Mouse (Mus musculus): Measurements from ENCODE around the gene Adamts6. TPM values are rescaled to one million over a fixed set of nuclear protein-coding genes. Genes with fewer than 3 reads are reported as not detected.
A peak's percentile ranks its signal among the peaks of the same experiment; 100 is the strongest.

Adamts6 gene
- polyA plus RNA-seq, 1 experiment: 27.4 TPM

- TF ChIP-seq POLR2A (IDR thresholded peaks at IDR 0.05; ENCODE audit: low read depth, low read length): no peak
- no peak for TF ChIP-seq CTCF (IDR thresholded peaks at IDR 0.05; ENCODE audit: borderline replicate concordance, insufficient read depth, low read length)
- Histone ChIP-seq H3K27ac (ENCODE audit: insufficient read depth, low read length) (no peak overlapping the region), H3K4me3 (ENCODE audit: insufficient read depth, low read length) (no peak overlapping the region), H3K4me1 (ENCODE audit: control insufficient read depth, insufficient read depth, low read length) (peaks cover 5% of the 10 kb centered on the region)
Measured at GRCm38 (mm10) chr13:104494200-104494873, 206.7 kb downstream of the Adamts6 start.

- TF ChIP-seq POLR2A (IDR thresholded peaks at IDR 0.05; ENCODE audit: low read depth, low read length) (no peak), CTCF (IDR thresholded peaks at IDR 0.05; ENCODE audit: borderline replicate concordance, insufficient read depth, low read length) (no peak)
- Histone ChIP-seq H3K27ac (ENCODE audit: insufficient read depth, low read length) (no peak overlapping the region), H3K4me1 (ENCODE audit: control insufficient read depth, insufficient read depth, low read length) (peaks cover 4% of the 10 kb centered on the region; the same call in 1 of the 2 replicates)
Measured at GRCm38 (mm10) chr13:104497592-104497991, 210.0 kb downstream of the Adamts6 start.

GRCm38 (mm10) chr13:104498669-104499068 lies 211.0 kb downstream of the Adamts6 start:
- Histone ChIP-seq H3K4me1 (ENCODE audit: control insufficient read depth, insufficient read depth, low read length) (peaks cover 4% of the 10 kb centered on the region; the same call in 1 of the 2 replicates), H3K4me3 (ENCODE audit: insufficient read depth, low read length) (no peak overlapping the region), H3K27ac (ENCODE audit: insufficient read depth, low read length) (no peak overlapping the region)
- TF ChIP-seq CTCF (IDR thresholded peaks at IDR 0.05; ENCODE audit: borderline replicate concordance, insufficient read depth, low read length) (no peak), POLR2A (IDR thresholded peaks at IDR 0.05; ENCODE audit: low read depth, low read length) (no peak)

More at GRCm38 (mm10) chr13:104497592-104497991, 210.0 kb downstream of the Adamts6 start:
- no peak overlapping the region for H3K4me3 ChIP-seq (ENCODE audit: insufficient read depth, low read length)

GRCm38 (mm10) chr13:104499116-104500040 lies 211.7 kb downstream of the Adamts6 start:
- Histone ChIP-seq H3K4me3 (ENCODE audit: insufficient read depth, low read length) (no peak overlapping the region), H3K4me1 (ENCODE audit: control insufficient read depth, insufficient read depth, low read length) (peaks cover 4% of the 10 kb centered on the region; the same call in 1 of the 2 replicates), H3K27ac (ENCODE audit: insufficient read depth, low read length) (no peak overlapping the region; the same call in 1 of the 2 replicates)
- TF ChIP-seq POLR2A (IDR thresholded peaks at IDR 0.05; ENCODE audit: low read depth, low read length) (no peak), CTCF (IDR thresholded peaks at IDR 0.05; ENCODE audit: borderline replicate concordance, insufficient read depth, low read length) (no peak)

- Histone ChIP-seq H3K27ac (ENCODE audit: insufficient read depth, low read length) (no peak overlapping the region), H3K4me1 (ENCODE audit: control insufficient read depth, insufficient read depth, low read length) (peaks cover 4% of the 10 kb centered on the region; the same call in 1 of the 2 replicates), H3K4me3 (ENCODE audit: insufficient read depth, low read length) (no peak overlapping the region)
- no peak for TF ChIP-seq CTCF (IDR thresholded peaks at IDR 0.05; ENCODE audit: borderline replicate concordance, insufficient read depth, low read length)
- TF ChIP-seq POLR2A (IDR thresholded peaks at IDR 0.05; ENCODE audit: low read depth, low read length): no peak
Measured at GRCm38 (mm10) chr13:104502406-104502805, 214.8 kb downstream of the Adamts6 start.

- no peak overlapping the region for H3K27ac ChIP-seq (ENCODE audit: insufficient read depth, low read length)
- H3K4me1 ChIP-seq (ENCODE audit: control insufficient read depth, insufficient read depth, low read length): peaks cover 4% of the 10 kb centered on the region; the same call in 1 of the 2 replicates
- TF ChIP-seq CTCF (IDR thresholded peaks at IDR 0.05; ENCODE audit: borderline replicate concordance, insufficient read depth, low read length) (no peak), POLR2A (IDR thresholded peaks at IDR 0.05; ENCODE audit: low read depth, low read length) (no peak)
- H3K4me3 ChIP-seq (ENCODE audit: insufficient read depth, low read length): no peak overlapping the region
Measured at GRCm38 (mm10) chr13:104504043-104504442, 216.4 kb downstream of the Adamts6 start.

GRCm38 (mm10) chr13:104506165-104506875 lies 218.7 kb downstream of the Adamts6 start:
- H3K27ac ChIP-seq (ENCODE audit: insufficient read depth, low read length): peak overlapping the region; percentile 35
- TF ChIP-seq CTCF (IDR thresholded peaks at IDR 0.05; ENCODE audit: borderline replicate concordance, insufficient read depth, low read length) (no peak), POLR2A (IDR thresholded peaks at IDR 0.05; ENCODE audit: low read depth, low read length) (no peak)
- H3K4me1 ChIP-seq (ENCODE audit: control insufficient read depth, insufficient read depth, low read length): no peaks in the 10 kb centered on the region
- no peak overlapping the region for H3K4me3 ChIP-seq (ENCODE audit: insufficient read depth, low read length)

GRCm38 (mm10) chr13:104507671-104508070 lies 220.0 kb downstream of the Adamts6 start:
- H3K27ac ChIP-seq (ENCODE audit: insufficient read depth, low read length): no peak overlapping the region
- 0 out of 2 replicates have a peak, but pooled peaks cover 2% of the 10 kb centered on the region for H3K4me1 ChIP-seq (ENCODE audit: control insufficient read depth, insufficient read depth, low read length)
- TF ChIP-seq POLR2A (IDR thresholded peaks at IDR 0.05; ENCODE audit: low read depth, low read length) (no peak), CTCF (IDR thresholded peaks at IDR 0.05; ENCODE audit: borderline replicate concordance, insufficient read depth, low read length) (no peak)
- H3K4me3 ChIP-seq (ENCODE audit: insufficient read depth, low read length): no peak overlapping the region
